Mouse (Mus musculus) cerebellum, postnatal 4 days (tissue): ENCODE data around the gene Agap2.

Experiments used
- DNase-seq, 2 experiments: peaks; one replicate each; pipeline ENCODE4 v3.0.0; 2022; ENCODE audit warnings: low spot score in 2 of 2, mixed read lengths in 1 of 2

Gene Agap2

DNA sequence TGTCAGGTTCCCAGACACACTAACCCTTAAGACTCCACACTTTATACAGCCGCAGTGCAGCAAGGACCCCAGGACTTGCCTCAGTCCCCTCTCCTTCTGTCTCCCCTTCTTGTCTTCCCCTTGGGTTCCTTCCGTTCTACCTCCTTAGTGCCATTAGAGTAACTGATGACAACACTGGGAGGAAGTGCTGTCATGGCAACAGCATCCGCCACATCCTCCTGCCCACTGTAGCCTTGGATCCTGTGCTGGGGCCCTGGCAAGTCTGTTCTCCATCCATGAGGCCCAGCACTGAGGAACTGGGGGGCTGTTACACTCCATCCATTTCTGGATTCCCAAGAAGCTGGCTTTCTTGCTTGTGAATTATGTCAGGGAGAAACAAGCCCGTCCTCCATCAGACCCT, 998 bp downstream of the Agap2 start:
- DNase-seq = no peak

GRCm38 (mm10) chr10:127077515-127077914, 2.4 kb downstream of the Agap2 start:
- DNase-seq = no peak

- DNase-seq = no peak
Measured at GRCm38 (mm10) chr10:127078001-127078676, 3.1 kb downstream of the Agap2 start.

- peak in 1 of 2 experiments; percentile 61 for DNase-seq
Measured at GRCm38 (mm10) chr10:127078677-127079575, 3.8 kb downstream of the Agap2 start.

GRCm38 (mm10) chr10:127079665-127080391, 4.7 kb downstream of the Agap2 start:
- no peak for DNase-seq

- DNase-seq = no peak
Measured at GRCm38 (mm10) chr10:127080901-127081780, 6.1 kb downstream of the Agap2 start.

DNA sequence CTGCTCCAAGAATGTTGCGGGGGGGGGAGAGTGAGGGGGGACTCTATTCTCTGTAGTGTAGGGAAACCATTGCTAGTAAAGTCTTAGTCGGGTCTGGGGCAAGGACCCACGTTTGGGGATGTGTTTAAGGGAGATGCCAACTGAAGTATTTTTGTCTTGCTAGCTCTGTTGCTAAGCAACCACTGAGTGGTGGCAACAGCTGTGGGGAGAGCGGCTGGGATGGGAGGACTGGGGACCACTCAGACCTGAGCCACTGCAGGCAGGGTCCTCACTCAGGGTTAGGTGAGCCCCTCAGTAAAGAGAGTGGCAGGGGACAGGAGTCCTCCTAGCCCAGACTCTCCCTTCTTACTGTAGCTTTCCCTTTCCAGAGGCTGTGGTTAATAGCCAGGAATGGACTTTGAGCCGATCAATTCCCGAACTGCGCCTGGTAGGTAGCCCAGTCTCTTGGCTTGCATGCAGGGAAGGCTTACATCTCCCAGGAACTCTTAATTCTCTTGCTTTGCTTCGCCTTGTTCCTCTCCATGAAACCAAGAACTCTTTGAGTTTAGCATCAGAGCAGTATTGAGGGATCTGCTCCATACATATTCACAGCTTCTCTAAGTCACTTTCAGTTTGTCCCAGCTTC, 7.0 kb downstream of the Agap2 start:
- no peak for DNase-seq

GRCm38 (mm10) chr10:127083292-127083914, 8.3 kb downstream of the Agap2 start:
- no peak for DNase-seq

DNA sequence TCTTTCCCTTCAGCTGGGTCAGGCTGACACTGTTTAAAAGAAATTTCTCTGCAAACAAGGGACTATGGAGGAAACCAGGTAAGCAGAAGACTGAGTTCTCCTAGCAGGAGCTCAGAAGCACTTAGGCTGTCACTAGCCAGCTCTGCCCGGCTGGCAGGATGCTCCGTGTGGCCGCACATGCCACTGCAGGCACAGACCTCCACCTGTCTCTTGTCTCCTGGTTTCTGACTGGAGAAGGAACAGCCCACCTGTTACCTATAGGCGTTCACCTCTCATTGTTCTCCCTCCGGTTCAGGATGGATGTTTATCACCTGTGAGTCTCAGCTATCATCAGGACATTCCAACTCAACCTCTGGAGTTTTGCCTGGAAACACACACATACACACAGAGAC, 8.8 kb downstream of the Agap2 start:
- DNase-seq = no peak

DNA sequence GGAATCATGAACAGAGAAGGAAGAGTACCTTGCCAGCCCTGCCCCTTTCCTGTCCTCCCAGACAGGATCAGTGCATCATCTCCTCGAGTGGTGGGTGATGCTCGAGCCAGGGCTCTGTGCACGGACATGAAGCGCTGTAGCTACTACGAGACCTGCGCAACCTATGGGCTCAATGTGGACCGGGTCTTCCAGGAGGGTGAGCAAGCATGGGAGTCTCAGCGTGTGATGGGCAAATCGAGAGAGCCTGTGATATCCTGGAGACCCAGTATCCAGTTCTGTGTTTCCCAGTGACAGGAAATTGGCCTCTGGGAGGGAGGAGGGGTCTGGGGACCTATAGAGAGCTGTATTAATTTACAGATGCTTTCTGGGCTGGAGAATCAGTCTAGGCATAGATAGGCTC, 10.0 kb downstream of the Agap2 start:
- DNase-seq = no peak

- DNase-seq = no peak
Measured at GRCm38 (mm10) chr10:127085633-127086032, 10.5 kb downstream of the Agap2 start.

- DNase-seq = no peak
Measured at GRCm38 (mm10) chr10:127090560-127091411, 15.7 kb downstream of the Agap2 start.

DNA sequence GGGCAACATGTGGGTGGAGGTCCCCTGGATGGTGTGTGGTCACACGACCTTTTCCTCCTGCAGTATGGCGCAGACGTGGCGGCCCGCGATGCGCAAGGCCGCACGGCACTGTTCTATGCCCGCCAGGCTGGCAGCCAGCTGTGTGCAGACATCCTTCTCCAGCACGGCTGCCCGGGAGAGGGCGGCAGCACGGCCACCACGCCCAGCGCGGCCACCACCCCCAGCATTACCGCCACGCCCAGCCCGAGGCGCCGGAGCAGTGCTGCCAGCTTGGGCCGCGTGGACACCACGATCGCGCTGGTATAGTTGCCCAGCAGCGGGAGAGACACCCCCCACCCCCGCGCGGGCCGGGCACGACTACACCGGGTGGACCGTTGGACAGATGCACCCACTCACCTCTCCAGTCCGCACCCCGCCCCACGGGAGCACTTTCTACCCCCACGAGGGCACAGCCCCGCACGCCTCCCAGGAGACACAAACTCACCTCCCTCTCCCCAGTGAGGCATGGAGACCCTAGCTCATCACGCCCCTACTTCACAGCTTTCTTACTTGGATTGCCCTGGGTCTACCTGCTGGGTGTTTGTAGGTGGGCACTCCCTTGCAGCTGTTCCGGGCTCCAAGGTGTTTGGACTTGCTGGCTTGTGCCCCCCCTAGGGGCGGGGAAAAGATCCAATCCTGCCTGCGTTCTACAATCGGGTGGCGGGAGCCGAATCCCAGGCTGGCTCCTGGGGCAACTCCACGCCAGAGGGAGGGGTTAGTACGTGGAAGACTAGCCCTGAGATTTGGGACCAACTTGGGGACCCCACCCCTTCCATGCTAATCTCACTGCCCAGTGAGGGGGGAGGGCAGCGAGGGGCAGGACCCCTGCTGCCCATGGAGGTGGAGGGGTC, 16.7 kb downstream of the Agap2 start:
- no peak for DNase-seq

DNA sequence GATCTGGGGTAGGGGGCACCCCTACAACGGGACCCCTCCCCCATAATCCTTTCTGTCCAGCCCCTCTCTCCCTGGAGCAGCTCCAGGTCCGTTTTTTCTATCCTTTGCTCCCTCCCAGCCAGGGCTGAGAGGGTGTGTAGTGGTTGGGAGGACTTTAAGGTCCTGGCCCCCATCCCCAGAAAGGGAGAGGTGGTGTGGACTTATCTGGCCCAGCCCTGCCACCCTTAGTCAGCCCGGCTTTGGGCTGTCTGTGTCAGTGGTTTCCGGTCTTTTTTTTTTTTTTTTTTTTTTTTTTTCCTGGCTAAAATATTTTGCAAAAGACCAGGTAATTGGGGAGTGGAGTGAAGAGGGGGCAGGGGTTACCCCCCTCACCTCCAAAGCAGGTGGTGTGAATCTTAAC, 17.7 kb downstream of the Agap2 start:
- no peak for DNase-seq

DNA sequence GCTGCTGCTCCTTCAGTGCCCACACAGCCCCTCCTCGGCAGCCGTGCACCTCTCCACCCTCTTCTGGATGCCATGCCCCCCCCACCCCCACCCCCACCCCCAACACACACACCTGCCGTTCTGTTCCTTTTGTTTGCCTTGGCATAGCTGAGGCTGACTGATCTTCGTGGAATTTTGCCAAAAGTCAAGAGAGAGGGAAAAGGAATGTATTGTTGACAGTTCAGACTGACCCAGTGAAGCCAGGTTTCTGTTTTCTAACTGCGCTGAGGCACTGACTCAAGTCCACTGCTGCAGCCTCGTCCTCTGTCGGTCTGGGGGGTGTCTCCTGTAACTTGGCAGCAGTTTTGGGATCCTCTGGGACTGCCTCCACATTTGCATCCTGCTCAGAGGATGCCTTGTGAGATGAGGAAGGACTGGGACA, 19.3 kb downstream of the Agap2 start:
- DNase-seq = no peak

- no peak for DNase-seq
Measured at GRCm38 (mm10) chr10:127098514-127098913, 23.4 kb downstream of the Agap2 start.

- DNase-seq = no peak
Measured at GRCm38 (mm10) chr10:127099191-127099590, 24.1 kb downstream of the Agap2 start.

GRCm38 (mm10) chr10:127099868-127100267, 24.8 kb downstream of the Agap2 start:
- DNase-seq = no peak
